Mouse (Mus musculus): ENCODE results near the gene Ldb2. TPM values are rescaled to one million over a fixed set of nuclear protein-coding genes. Genes with fewer than 3 reads are reported as not detected.

Ldb2 gene
- polyA plus RNA-seq, 1 experiment from 2014 or later, result 67.6 TPM

GRCm38 (mm10) chr5:44779340-44779739, 20.1 kb downstream of the Ldb2 start:
- ATAC-seq (ENCODE audit: low read depth), result no peak
- Histone ChIP-seq H3K36me3 (ENCODE audit: control insufficient read depth, insufficient read depth, low read length) (no peaks in the 10 kb centered on the region), H3K4me2 (ENCODE audit: low read depth, low read length) (no peak overlapping the region), H3K9ac (replicated peaks; ENCODE audit: low read depth, low read length) (no peak overlapping the region), H3K27me3 (ENCODE audit: control insufficient read depth, insufficient read depth, low read length) (no peaks in the 10 kb centered on the region), H3K4me3 (ENCODE audit: low read depth, low read length) (no peak overlapping the region), H3K9me3 (ENCODE audit: control insufficient read depth, low read length) (no peaks in the 10 kb centered on the region), H3K27ac (ENCODE audit: low read depth, low read length) (no peak overlapping the region), H3K4me1 (ENCODE audit: control insufficient read depth, insufficient read depth, low read length) (no peaks in the 10 kb centered on the region)
- 91% methylated on average over 4 of the region's 4 CpGs for WGBS

- Histone ChIP-seq H3K4me3 (ENCODE audit: low read depth, low read length) (no peak overlapping the region), H3K4me2 (ENCODE audit: low read depth, low read length) (no peak overlapping the region), H3K36me3 (ENCODE audit: control insufficient read depth, insufficient read depth, low read length) (no peaks in the 10 kb centered on the region), H3K9me3 (ENCODE audit: control insufficient read depth, low read length) (no peaks in the 10 kb centered on the region), H3K27me3 (ENCODE audit: control insufficient read depth, insufficient read depth, low read length) (no peaks in the 10 kb centered on the region), H3K9ac (replicated peaks; ENCODE audit: low read depth, low read length) (no peak overlapping the region), H3K27ac (ENCODE audit: low read depth, low read length) (no peak overlapping the region), H3K4me1 (ENCODE audit: control insufficient read depth, insufficient read depth, low read length) (no peaks in the 10 kb centered on the region)
- ATAC-seq (ENCODE audit: low read depth), result no peak
- WGBS, result 88% methylated on average over 8 of the region's 8 CpGs
Measured at GRCm38 (mm10) chr5:44768472-44768871, 31.0 kb downstream of the Ldb2 start.

- Histone ChIP-seq H3K9ac (replicated peaks; ENCODE audit: low read depth, low read length) (no peak overlapping the region), H3K27ac (ENCODE audit: low read depth, low read length) (no peak overlapping the region), H3K27me3 (ENCODE audit: control insufficient read depth, insufficient read depth, low read length) (no peaks in the 10 kb centered on the region), H3K9me3 (ENCODE audit: control insufficient read depth, low read length) (no peaks in the 10 kb centered on the region), H3K4me1 (ENCODE audit: control insufficient read depth, insufficient read depth, low read length) (no peaks in the 10 kb centered on the region), H3K4me2 (ENCODE audit: low read depth, low read length) (no peak overlapping the region), H3K4me3 (ENCODE audit: low read depth, low read length) (no peak overlapping the region), H3K36me3 (ENCODE audit: control insufficient read depth, insufficient read depth, low read length) (no peaks in the 10 kb centered on the region)
- no peak for ATAC-seq (ENCODE audit: low read depth)
- 91% methylated on average over 7 of the region's 7 CpGs for WGBS
Measured at GRCm38 (mm10) chr5:44764911-44765310, 34.6 kb downstream of the Ldb2 start.

- 83% methylated on average over 4 of the region's 4 CpGs for WGBS
- H3K4me2 ChIP-seq (ENCODE audit: low read depth, low read length), result no peak overlapping the region
- no peaks in the 10 kb centered on the region for H3K36me3 ChIP-seq (ENCODE audit: control insufficient read depth, insufficient read depth, low read length)
- no peaks in the 10 kb centered on the region for H3K9me3 ChIP-seq (ENCODE audit: control insufficient read depth, low read length)
- H3K4me1 ChIP-seq (ENCODE audit: control insufficient read depth, insufficient read depth, low read length), result no peaks in the 10 kb centered on the region
- ATAC-seq (ENCODE audit: low read depth), result no peak
- no peaks in the 10 kb centered on the region for H3K27me3 ChIP-seq (ENCODE audit: control insufficient read depth, insufficient read depth, low read length)
- no peak overlapping the region for H3K9ac ChIP-seq (replicated peaks; ENCODE audit: low read depth, low read length)
- H3K4me3 ChIP-seq (ENCODE audit: low read depth, low read length), result no peak overlapping the region
- no peak overlapping the region for H3K27ac ChIP-seq (ENCODE audit: low read depth, low read length)
Measured at GRCm38 (mm10) chr5:44759178-44759577, 40.3 kb downstream of the Ldb2 start.

- 37% methylated on average over 1 of the region's 1 CpGs for WGBS
- ATAC-seq (ENCODE audit: low read depth), result no peak
- Histone ChIP-seq H3K4me2 (ENCODE audit: low read depth, low read length) (no peak overlapping the region), H3K4me1 (ENCODE audit: control insufficient read depth, insufficient read depth, low read length) (no peaks in the 10 kb centered on the region), H3K27me3 (ENCODE audit: control insufficient read depth, insufficient read depth, low read length) (no peaks in the 10 kb centered on the region), H3K9me3 (ENCODE audit: control insufficient read depth, low read length) (no peaks in the 10 kb centered on the region), H3K4me3 (ENCODE audit: low read depth, low read length) (no peak overlapping the region), H3K36me3 (ENCODE audit: control insufficient read depth, insufficient read depth, low read length) (no peaks in the 10 kb centered on the region), H3K9ac (replicated peaks; ENCODE audit: low read depth, low read length) (no peak overlapping the region), H3K27ac (ENCODE audit: low read depth, low read length) (no peak overlapping the region)
Measured at GRCm38 (mm10) chr5:44754156-44754910, 45.1 kb downstream of the Ldb2 start.

- no peaks in the 10 kb centered on the region for H3K4me1 ChIP-seq (ENCODE audit: control insufficient read depth, insufficient read depth, low read length)
- 92% methylated on average over 1 of the region's 1 CpGs for WGBS
- H3K27ac ChIP-seq (ENCODE audit: low read depth, low read length), result no peak overlapping the region
- no peak for ATAC-seq (ENCODE audit: low read depth)
- H3K4me2 ChIP-seq (ENCODE audit: low read depth, low read length), result no peak overlapping the region
- H3K27me3 ChIP-seq (ENCODE audit: control insufficient read depth, insufficient read depth, low read length), result no peaks in the 10 kb centered on the region
- no peaks in the 10 kb centered on the region for H3K36me3 ChIP-seq (ENCODE audit: control insufficient read depth, insufficient read depth, low read length)
- H3K4me3 ChIP-seq (ENCODE audit: low read depth, low read length), result no peak overlapping the region
- H3K9me3 ChIP-seq (ENCODE audit: control insufficient read depth, low read length), result no peaks in the 10 kb centered on the region
- no peak overlapping the region for H3K9ac ChIP-seq (replicated peaks; ENCODE audit: low read depth, low read length)
Measured at GRCm38 (mm10) chr5:44745706-44746105, 53.8 kb downstream of the Ldb2 start.

- Histone ChIP-seq H3K36me3 (ENCODE audit: control insufficient read depth, insufficient read depth, low read length) (no peaks in the 10 kb centered on the region), H3K27me3 (ENCODE audit: control insufficient read depth, insufficient read depth, low read length) (no peaks in the 10 kb centered on the region), H3K9me3 (ENCODE audit: control insufficient read depth, low read length) (no peaks in the 10 kb centered on the region), H3K4me2 (ENCODE audit: low read depth, low read length) (no peak overlapping the region), H3K4me3 (ENCODE audit: low read depth, low read length) (no peak overlapping the region), H3K4me1 (ENCODE audit: control insufficient read depth, insufficient read depth, low read length) (no peaks in the 10 kb centered on the region), H3K9ac (replicated peaks; ENCODE audit: low read depth, low read length) (no peak overlapping the region), H3K27ac (ENCODE audit: low read depth, low read length) (no peak overlapping the region)
- ATAC-seq (ENCODE audit: low read depth), result no peak
- 92% methylated on average over 3 of the region's 3 CpGs for WGBS
Measured at GRCm38 (mm10) chr5:44736366-44736765, 63.1 kb downstream of the Ldb2 start.

GRCm38 (mm10) chr5:44734131-44734723, 65.3 kb downstream of the Ldb2 start:
- H3K27ac ChIP-seq (ENCODE audit: low read depth, low read length), result no peak overlapping the region
- no peaks in the 10 kb centered on the region for H3K9me3 ChIP-seq (ENCODE audit: control insufficient read depth, low read length)
- H3K4me1 ChIP-seq (ENCODE audit: control insufficient read depth, insufficient read depth, low read length), result no peaks in the 10 kb centered on the region
- H3K9ac ChIP-seq (replicated peaks; ENCODE audit: low read depth, low read length), result no peak overlapping the region
- WGBS, result 96% methylated on average over 3 of the region's 3 CpGs
- no peaks in the 10 kb centered on the region for H3K36me3 ChIP-seq (ENCODE audit: control insufficient read depth, insufficient read depth, low read length)
- H3K4me3 ChIP-seq (ENCODE audit: low read depth, low read length), result no peak overlapping the region
- H3K27me3 ChIP-seq (ENCODE audit: control insufficient read depth, insufficient read depth, low read length), result no peaks in the 10 kb centered on the region
- no peak overlapping the region for H3K4me2 ChIP-seq (ENCODE audit: low read depth, low read length)
- no peak for ATAC-seq (ENCODE audit: low read depth)

- Histone ChIP-seq H3K9me3 (ENCODE audit: control insufficient read depth, low read length) (no peaks in the 10 kb centered on the region), H3K9ac (replicated peaks; ENCODE audit: low read depth, low read length) (no peak overlapping the region), H3K27ac (ENCODE audit: low read depth, low read length) (no peak overlapping the region), H3K4me3 (ENCODE audit: low read depth, low read length) (no peak overlapping the region), H3K36me3 (ENCODE audit: control insufficient read depth, insufficient read depth, low read length) (no peaks in the 10 kb centered on the region), H3K4me1 (ENCODE audit: control insufficient read depth, insufficient read depth, low read length) (no peaks in the 10 kb centered on the region), H3K4me2 (ENCODE audit: low read depth, low read length) (no peak overlapping the region), H3K27me3 (ENCODE audit: control insufficient read depth, insufficient read depth, low read length) (no peaks in the 10 kb centered on the region)
- 91% methylated on average over 8 of the region's 8 CpGs for WGBS
- no peak for ATAC-seq (ENCODE audit: low read depth)
Measured at GRCm38 (mm10) chr5:44729646-44730310, 69.7 kb downstream of the Ldb2 start.

All from neural tube, embryonic 14.5 days (tissue).